Mouse (Mus musculus) liver, embryonic 11.5 days (tissue): ENCODE results near the gene Morc1. TPM values are rescaled to one million over a fixed set of nuclear protein-coding genes. Genes with fewer than 3 reads are reported as not detected.

Experiments used
- ATAC-seq: fragments of 200-750 bp; cut with Nextera tagmentation; replicated peaks from 2 replicates; pipeline ENCODE4 v1.8.0; 2017; ENCODE audit warnings: moderate number of reproducible peaks, mild to moderate bottlenecking, moderate TSS enrichment, moderate library complexity; ENCODE audit not compliant: low FRiP score
- DNase-seq: peaks from one replicate; pipeline ENCODE4 v3.0.0-alpha.2; 2017; ENCODE audit warnings: low spot score
- H3K27ac ChIP-seq: fragments of 300-500 bp; sonication (generic); 2 replicates; pipeline ENCODE4 v1.5.1; 2014; ENCODE audit warnings: mild to moderate bottlenecking, low read depth, low read length, control low read depth
- H3K27me3 ChIP-seq: fragments of 300-500 bp; sonication (generic); replicated peaks from 2 replicates; pipeline ENCODE4 v1.6.1; 2014; ENCODE audit warnings: low read length, mixed read lengths; ENCODE audit not compliant: control insufficient read depth, insufficient read depth
- H3K36me3 ChIP-seq: fragments of 300-500 bp; sonication (generic); 2 replicates; pipeline ENCODE4 v1.6.1; 2014; ENCODE audit warnings: mild to moderate bottlenecking, low read length, moderate library complexity, mixed read lengths; ENCODE audit not compliant: control insufficient read depth, insufficient read depth
- H3K4me1 ChIP-seq: fragments of 300-500 bp; sonication (generic); replicated peaks from 2 replicates; pipeline ENCODE4 v1.6.1; 2014; ENCODE audit warnings: low read length, mixed read lengths; ENCODE audit not compliant: control insufficient read depth, insufficient read depth
- H3K4me2 ChIP-seq: fragments of 300-500 bp; sonication (generic); 2 replicates; pipeline ENCODE4 v1.6.1; 2014; ENCODE audit warnings: mild to moderate bottlenecking, control low read depth, moderate library complexity
- H3K4me3 ChIP-seq: fragments of 300-500 bp; sonication (generic); 2 replicates; pipeline ENCODE4 v1.5.1; 2014; ENCODE audit warnings: low read depth, low read length, control low read depth
- H3K9ac ChIP-seq: fragments of 300-500 bp; sonication (generic); 2 replicates; pipeline ENCODE4 v1.6.1; 2014; ENCODE audit warnings: low read depth, low read length, control low read depth
- H3K9me3 ChIP-seq: fragments of 300-500 bp; sonication (generic); 2 replicates; pipeline ENCODE4 v1.6.1; 2016; ENCODE audit warnings: low read length, inconsistent platforms, mixed read lengths; ENCODE audit not compliant: control insufficient read depth
- WGBS: fragments of 180-500 bp; shearing (Covaris S2); extraction: QIAGEN DNeasy Blood & Tissue Kit; methylation state at CpG from one replicate; pipeline ENCODE4 v1.1.7; 2014; 5-methylcytosine and 5-hydroxymethylcytosine counted together
- polyA plus RNA-seq: library from polyadenylated mRNA; unstranded; fragments of >200 nt; fragmentation: Nextera tagmentation; extraction: Ambion mirVana; gene quantifications from 2 replicates; pipeline ENCODE4 v1.2.1, GENCODE M21; 2014

Gene Morc1
- polyA plus RNA-seq, 1 experiment from 2014 or later: 0.25 TPM

DNA sequence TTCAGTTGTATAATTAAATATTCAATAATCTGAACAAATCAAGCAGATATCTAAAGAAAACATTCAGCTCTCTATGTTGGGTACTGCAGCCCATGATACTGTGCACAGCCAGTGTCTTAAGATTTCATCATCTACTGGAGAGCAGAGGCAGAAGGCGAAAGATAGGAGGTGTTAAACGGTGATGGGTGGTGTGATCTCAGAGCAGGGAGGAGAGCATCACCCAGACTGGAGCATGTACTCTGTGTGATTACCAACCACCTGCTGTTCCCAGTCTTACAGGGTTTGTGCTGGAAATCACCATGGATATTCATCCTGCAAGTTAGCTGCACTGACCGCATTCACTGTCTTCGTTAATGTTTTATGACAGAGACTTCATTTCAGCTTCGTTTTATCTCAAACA, 106.1 kb downstream of the Morc1 start:
- Histone ChIP-seq H3K27ac (no peak overlapping the region), H3K4me1 (no peaks in the 10 kb centered on the region), H3K4me3 (no peak overlapping the region), H3K27me3 (no peaks in the 10 kb centered on the region), H3K4me2 (no peak overlapping the region), H3K36me3 (no peaks in the 10 kb centered on the region), H3K9me3 (no peaks in the 10 kb centered on the region), H3K9ac (no peak overlapping the region)
- no peak for ATAC-seq
- DNase-seq: no peak
- WGBS: 80% methylated on average over 5 of the region's 5 CpGs

DNA sequence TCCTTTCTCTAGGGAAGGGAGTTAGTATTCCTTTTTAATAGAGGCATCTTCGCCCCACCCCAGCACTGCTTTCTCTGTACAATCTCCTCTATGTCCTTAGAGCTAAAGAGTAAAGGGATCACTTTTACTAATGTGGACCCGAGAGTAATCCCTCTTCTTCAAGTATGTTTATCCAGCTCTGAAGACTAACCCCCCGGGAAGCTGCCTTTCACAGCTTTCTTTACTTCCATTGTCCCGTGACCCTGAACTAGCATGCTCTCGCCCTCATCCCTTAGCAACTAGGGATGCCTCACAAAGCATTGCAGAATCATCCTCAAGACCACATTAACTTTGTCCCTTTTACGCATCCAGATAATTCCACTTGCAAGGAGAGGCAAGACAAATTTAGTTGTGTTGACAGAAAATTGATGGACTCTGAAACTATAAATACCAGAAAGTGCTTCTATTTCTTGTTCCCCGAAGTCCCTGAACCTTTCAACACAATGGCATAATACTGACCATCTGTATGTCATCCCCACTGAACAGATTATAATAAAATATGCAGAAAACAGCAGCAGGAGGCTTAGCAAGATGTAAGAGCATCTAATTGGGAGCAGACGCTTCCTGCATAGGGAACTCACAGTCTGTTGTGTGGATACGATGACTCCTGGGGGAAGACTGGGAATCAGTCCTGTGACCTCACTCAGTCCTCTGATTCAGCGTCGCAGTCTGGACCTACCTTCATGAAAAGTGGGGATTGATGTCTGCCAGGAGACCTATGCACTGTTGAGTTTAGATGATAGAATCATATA, 131.4 kb downstream of the Morc1 start:
- Histone ChIP-seq H3K9me3 (no peaks in the 10 kb centered on the region), H3K36me3 (no peaks in the 10 kb centered on the region), H3K4me2 (no peak overlapping the region), H3K27me3 (no peaks in the 10 kb centered on the region), H3K4me1 (no peaks in the 10 kb centered on the region), H3K4me3 (no peak overlapping the region), H3K27ac (no peak overlapping the region), H3K9ac (no peak overlapping the region)
- no peak for DNase-seq
- 57% methylated on average over 11 of the region's 11 CpGs for WGBS
- no peak for ATAC-seq

DNA sequence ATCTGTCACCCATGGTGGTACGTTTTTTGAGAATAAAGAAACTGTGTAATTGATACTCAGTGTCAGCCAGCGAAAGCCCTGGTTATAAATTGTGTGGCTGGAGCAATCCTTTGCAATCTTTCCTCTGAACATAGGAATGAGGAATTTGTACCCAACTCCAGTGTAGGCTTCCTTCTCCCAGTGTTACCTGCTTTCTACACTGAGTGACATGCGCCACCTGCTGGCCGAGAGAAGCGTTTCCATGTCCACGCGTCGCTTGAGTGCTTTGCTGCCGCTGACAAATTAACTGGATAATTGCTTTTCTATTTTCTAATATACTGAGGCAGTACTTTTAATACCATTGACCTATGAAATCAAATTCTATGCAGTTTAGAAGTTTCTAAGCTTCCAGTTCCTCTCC, 139.3 kb downstream of the Morc1 start:
- no peak overlapping the region for H3K27ac ChIP-seq
- no peak overlapping the region for H3K9ac ChIP-seq
- no peak overlapping the region for H3K4me2 ChIP-seq
- no peak; the same call in 1 of the 2 replicates for ATAC-seq
- WGBS: 19% methylated on average over 9 of the region's 9 CpGs
- H3K9me3 ChIP-seq: no peaks in the 10 kb centered on the region
- no peaks in the 10 kb centered on the region for H3K4me1 ChIP-seq
- H3K27me3 ChIP-seq: no peaks in the 10 kb centered on the region
- no peaks in the 10 kb centered on the region for H3K36me3 ChIP-seq
- peak; percentile 38 for DNase-seq
- no peak overlapping the region for H3K4me3 ChIP-seq

DNA sequence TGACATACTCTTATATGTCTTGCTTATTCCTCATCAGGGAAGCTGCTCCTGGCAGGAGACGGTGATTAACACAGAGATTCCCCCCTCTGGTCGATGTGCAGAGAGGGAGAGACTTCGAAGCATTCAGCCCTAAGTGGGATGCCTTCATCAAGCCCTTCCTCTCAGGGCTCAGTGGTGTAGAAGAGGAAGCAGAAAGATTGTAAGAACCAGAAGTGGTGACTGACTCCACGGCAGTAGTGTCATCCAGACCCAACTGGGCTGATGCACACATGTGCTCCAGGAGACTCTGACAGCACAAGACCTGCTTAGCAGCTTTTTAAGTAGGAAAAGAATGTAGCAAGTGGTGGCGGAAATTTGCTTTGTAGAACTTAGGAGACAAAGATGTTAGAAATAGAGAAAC, 143.0 kb downstream of the Morc1 start:
- no peak overlapping the region for H3K9ac ChIP-seq
- no peaks in the 10 kb centered on the region for H3K4me1 ChIP-seq
- no peaks in the 10 kb centered on the region for H3K27me3 ChIP-seq
- no peaks in the 10 kb centered on the region for H3K36me3 ChIP-seq
- 60% methylated on average over 5 of the region's 5 CpGs for WGBS
- no peak overlapping the region for H3K27ac ChIP-seq
- ATAC-seq (no peak), DNase-seq (no peak)
- no peak overlapping the region for H3K4me3 ChIP-seq
- no peaks in the 10 kb centered on the region for H3K9me3 ChIP-seq
- no peak overlapping the region for H3K4me2 ChIP-seq

DNA sequence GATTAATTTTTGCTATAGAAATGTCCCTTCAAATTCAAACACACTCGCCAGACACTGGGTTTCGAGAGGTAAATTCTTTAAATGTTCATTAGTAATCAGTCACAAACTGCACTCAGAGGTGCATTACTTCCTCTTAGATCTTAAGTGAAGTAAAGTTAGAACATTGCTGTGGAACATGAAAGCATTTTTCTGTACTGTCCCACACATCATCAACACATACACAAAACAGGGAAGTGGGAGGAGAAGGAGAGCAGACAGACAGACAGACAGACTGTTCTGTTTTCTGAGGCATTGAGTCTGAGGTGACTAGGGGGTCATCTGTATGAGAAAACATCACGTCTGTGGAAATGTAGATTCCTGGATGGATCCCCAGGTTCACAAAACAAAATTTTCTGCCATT, 143.5 kb downstream of the Morc1 start:
- Histone ChIP-seq H3K27ac (no peak overlapping the region), H3K4me2 (no peak overlapping the region), H3K27me3 (no peaks in the 10 kb centered on the region), H3K9ac (no peak overlapping the region), H3K9me3 (no peaks in the 10 kb centered on the region), H3K36me3 (no peaks in the 10 kb centered on the region), H3K4me3 (no peak overlapping the region), H3K4me1 (no peaks in the 10 kb centered on the region)
- 70% methylated on average over 3 of the region's 3 CpGs for WGBS
- no peak for DNase-seq
- ATAC-seq: no peak

GRCm38 (mm10) chr16:48585369-48585768, 154.3 kb downstream of the Morc1 start:
- Histone ChIP-seq H3K36me3 (no peaks in the 10 kb centered on the region), H3K9me3 (no peaks in the 10 kb centered on the region), H3K4me3 (no peak overlapping the region), H3K4me2 (no peak overlapping the region), H3K27ac (no peak overlapping the region), H3K27me3 (no peaks in the 10 kb centered on the region), H3K4me1 (no peaks in the 10 kb centered on the region), H3K9ac (no peak overlapping the region)
- 54% methylated on average over 6 of the region's 6 CpGs for WGBS
- ATAC-seq (no peak), DNase-seq (no peak)

DNA sequence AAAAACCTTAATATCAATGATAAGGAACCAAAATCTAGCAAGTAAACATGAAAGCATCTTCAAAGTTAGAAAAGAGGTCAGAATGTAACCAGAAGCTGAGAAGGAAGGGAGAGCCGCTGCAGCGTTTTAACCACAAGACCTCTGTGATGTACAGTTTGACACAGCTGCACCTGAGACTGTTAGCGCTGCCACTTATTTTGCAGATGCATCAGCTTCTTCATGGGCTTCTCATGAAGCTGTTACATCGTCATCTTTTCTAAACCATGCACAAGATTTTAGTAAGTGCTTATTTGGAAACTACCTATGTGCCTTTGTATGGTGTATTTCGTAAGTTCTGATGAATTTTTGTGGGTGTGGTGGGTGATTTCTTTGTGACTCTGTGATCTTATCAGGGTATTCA, 163.4 kb downstream of the Morc1 start:
- Histone ChIP-seq H3K4me2 (no peak overlapping the region), H3K4me1 (no peaks in the 10 kb centered on the region), H3K9ac (no peak overlapping the region), H3K27ac (no peak overlapping the region), H3K9me3 (no peaks in the 10 kb centered on the region), H3K4me3 (no peak overlapping the region), H3K36me3 (no peaks in the 10 kb centered on the region), H3K27me3 (no peaks in the 10 kb centered on the region)
- ATAC-seq (no peak), DNase-seq (no peak)
- 79% methylated on average over 5 of the region's 5 CpGs for WGBS

GRCm38 (mm10) chr16:48595216-48595615, 164.2 kb downstream of the Morc1 start:
- WGBS: 75% methylated on average over 1 of the region's 1 CpGs
- ATAC-seq (no peak), DNase-seq (no peak)
- Histone ChIP-seq H3K9me3 (no peaks in the 10 kb centered on the region), H3K4me3 (no peak overlapping the region), H3K4me1 (no peaks in the 10 kb centered on the region), H3K36me3 (no peaks in the 10 kb centered on the region), H3K27ac (no peak overlapping the region), H3K9ac (no peak overlapping the region), H3K27me3 (no peaks in the 10 kb centered on the region), H3K4me2 (no peak overlapping the region)

DNA sequence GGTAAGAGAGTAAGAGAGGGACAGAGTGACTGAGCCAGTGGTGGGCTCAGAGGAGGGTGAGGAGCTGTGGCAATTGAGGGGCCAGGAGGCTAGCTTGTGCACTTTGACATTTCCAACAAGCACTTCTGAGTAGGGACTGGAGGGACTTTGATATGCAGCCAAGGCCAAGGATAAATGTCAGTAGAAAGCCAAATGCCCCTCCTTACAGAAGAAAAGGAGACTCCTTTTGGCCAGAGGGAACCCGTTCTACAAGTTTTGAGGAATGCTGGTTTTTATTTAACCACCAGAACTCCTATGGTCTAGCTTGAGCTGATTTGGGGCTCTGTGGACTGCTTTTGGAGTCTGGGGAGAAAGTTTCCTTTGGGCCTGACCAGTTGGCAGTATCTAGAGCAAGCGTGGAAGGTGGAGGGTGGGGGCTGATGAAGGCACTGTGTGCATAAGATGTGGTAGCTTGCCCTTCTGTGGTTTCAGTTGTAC, 172.7 kb downstream of the Morc1 start:
- Histone ChIP-seq H3K9me3 (no peaks in the 10 kb centered on the region), H3K4me3 (no peak overlapping the region), H3K4me2 (no peak overlapping the region), H3K27ac (no peak overlapping the region), H3K27me3 (no peaks in the 10 kb centered on the region), H3K9ac (no peak overlapping the region), H3K4me1 (no peaks in the 10 kb centered on the region), H3K36me3 (no peaks in the 10 kb centered on the region)
- 81% methylated on average over 2 of the region's 2 CpGs for WGBS
- DNase-seq: no peak
- ATAC-seq: no peak
